Mouse (Mus musculus) kidney, adult 11 months (tissue): Measurements from ENCODE around the gene Slc7a1.

Experiments
- DNase-seq: peaks from one replicate; pipeline ENCODE4 v3.0.0; 2022

Gene Slc7a1

DNA sequence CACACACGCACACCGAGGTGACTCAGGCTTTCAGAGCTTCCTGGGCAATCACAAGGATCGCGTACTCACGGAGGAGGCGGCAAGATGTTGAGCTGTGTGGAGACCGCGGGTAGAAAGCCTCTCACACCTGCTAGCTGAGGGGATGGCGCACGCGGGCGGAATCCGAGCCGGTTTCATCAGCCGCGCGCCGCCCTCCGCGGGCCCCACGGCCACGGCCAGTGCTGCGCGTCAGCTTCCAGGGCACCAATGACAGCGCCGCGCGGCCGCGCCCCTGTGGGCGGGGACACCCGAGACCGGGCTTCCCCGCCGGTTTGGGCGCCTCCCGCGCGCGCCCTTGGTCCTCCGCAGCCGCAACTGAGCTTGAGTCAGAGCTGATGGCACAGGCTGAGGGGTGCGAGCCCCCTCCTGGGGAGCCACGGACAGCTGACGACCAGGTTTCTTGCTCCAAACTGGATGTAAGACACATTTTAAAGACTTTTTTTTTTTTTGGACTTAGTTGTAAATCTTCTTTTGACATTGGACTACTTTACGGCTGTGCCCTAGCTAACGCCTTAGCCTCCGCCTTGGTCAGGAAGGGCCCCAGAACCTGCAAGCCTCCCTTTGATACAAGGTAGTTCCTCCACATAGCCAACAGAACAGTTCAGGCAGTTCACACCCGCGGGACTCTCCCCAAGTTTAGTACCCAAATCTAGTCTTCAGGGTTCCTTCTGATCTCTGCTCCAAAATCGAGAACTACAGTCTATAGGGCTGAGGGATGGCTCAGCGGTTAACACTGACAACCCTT is at the start of gene Slc7a1:
Gene Slc7a1 (minus strand): TSS at position 245 of the 784 bp plus-strand sequence.
- DNase-seq = peak; percentile 85

DNA sequence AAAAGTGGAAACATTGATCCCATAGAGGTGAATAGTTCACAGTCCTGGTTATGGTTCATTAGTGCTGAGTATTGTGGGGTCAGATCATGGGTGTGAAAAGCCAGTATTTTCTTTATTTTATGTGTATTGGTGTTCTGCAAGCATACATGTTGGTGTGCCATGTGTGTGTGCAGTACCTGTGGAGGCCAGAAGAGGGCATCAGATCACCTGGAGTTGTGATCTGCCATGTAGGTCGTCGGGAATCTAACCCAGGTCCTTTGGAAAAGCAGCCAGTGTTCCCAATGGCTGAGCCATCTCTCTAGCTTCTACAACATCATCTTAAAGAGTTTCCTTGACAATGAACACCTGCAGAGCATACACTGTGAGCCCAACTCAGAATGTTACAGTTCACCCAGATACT is 45.3 kb upstream of the Slc7a1 start:
- no peak for DNase-seq

DNA sequence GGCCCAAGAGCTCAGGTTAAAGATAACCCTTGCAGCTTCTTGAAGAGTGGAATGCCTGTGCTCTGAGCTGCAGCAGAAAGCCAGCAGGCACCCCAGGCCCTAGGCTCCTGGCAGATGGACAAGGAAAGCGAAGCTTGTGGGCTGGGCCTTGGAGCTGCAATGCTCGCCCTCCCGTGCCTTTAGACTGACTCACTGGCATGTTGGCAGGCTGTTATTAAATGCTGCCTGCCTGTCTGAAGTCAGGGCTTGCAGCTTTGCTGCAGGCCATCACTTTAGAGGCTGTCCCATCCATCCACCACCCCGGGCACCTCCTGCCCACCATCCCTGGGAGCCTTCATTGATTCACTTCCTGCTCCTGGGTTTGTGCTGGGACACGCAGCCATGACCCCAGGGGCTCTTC is 44.0 kb upstream of the Slc7a1 start:
- peak; percentile 47 for DNase-seq

DNA sequence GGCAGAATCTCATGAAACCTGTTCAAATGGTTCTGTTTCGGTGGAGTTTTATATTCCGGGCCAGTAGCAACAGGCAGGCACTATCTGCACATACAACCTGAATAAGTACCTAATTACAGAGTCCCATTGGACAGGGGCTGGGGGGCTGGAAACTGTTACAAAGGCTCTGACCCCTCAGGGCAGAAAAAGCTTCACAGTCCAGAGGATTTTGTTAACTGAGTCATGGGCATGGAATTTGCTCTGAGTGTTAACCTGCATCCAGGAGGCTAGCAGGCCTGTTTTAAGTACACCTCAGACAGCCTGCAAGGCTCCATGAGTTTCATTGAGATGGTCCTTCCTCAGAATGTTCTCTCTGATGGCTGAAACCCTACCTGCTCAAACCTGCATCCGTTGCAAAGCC is 36.0 kb upstream of the Slc7a1 start:
- no peak for DNase-seq

DNA sequence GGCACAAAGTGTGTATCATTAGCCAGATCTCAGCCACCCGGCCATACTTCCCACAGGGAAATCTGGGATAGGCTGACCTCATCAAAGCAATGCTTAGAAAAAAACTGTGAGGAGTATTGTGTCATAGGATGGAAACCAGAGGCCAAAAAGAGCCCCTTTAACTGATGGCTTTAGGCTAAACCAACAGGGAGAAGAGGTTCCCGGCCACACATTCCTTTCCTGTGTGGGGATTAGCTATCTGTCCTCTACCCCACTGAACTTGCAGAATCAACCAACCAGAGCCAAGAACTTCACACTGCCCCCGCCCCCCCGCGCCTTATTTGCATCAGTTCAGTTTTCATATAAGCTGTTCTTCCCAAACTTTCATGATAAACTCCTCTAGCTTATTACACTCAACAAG is 32.4 kb upstream of the Slc7a1 start:
- DNase-seq = no peak

DNA sequence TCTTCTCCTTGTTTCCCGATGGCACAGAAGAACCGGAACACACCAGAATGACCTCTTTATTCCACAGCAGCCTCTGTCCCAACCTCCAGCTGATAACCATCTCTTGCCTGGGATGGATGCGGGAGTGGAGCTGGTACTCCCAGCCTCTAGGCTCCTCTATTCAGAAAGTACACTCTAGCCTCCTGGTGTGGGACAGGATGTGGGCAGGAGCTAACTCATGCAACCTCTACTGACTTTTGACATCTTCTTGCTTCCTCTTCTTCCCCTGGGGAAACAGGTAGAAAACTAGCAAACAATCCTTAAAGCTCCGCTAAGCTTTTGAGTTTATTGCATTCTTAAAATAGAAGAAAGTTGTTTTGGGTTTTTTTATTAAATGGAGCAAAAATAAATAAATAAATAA is 29.1 kb upstream of the Slc7a1 start:
- DNase-seq = no peak

DNA sequence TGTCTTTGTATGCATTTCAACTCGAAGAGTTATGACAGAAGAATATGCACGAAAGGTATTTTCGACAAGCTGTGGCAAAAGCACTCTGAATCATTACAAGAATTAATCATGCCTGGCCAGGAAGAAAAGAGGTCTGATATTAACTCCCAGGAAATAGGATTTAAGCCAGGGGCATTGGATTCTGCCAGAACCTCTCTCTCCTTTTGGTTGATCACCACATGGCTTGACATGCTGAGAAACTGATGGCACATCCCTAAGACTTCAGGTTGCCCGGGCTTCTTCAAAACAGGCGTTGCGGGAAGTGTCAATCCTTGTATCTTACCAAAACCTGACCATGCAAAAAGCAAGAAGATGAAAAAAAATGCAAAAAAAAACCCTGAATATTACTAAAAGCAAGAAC is 25.4 kb upstream of the Slc7a1 start:
- no peak for DNase-seq

DNA sequence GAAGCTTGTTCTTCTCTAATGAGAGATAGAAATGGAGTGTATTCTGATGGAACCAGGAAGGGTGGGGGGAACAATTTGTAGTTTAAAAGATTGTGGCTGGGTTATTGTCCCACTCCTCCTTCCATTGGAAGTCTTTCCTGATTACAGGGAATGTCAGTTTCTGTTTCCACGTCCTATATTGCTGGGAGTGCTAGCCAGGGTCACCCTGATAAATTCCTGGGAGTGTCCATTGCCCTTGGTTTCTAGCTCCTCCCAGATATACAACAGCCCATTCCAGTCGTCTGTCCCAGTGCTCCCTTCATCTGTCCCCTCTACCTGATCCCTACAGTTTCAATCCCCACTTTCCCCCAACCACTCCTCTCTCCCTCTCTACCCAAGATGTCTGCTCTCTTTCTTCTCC is 21.6 kb upstream of the Slc7a1 start:
- DNase-seq = no peak

DNA sequence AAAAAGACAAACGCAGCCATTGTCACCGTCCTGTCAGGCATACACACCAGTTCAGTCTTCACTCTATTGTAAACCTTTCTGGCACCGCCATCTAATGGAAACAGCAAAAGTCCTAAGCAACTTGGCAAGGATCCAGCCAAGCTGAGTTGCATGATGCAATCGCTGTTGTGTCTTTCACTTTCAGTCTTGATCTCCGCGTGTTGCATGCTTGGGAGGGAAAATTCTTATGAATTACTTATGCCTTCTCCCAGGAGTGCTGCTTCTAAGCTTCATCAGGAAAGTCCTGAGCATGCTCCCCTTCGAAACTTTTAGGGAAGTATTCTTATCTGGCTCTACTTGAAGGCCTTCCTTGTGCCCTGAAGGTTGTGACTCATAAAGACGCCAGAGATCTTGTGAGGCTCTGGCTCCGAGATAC is 19.4 kb upstream of the Slc7a1 start:
- no peak for DNase-seq

DNA sequence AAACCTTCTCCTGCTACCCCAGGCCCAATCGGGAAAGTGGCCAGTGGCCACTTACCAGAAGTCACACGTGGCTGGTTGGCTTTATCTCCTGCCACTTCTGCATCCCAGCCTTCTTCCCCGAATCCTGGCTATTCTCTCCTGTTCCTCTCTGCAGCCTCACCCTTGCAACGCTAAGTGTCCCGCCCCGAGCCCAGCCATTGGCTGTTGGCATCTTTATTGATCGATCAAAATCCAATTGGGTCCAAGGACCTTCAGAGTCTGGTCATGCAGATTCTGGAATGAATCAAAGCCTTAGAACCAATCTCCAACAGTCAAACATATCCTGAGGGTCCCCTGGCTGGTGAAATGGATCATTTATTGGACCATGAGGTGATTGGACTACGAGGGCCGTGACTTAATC is 18.7 kb upstream of the Slc7a1 start:
- DNase-seq = no peak

DNA sequence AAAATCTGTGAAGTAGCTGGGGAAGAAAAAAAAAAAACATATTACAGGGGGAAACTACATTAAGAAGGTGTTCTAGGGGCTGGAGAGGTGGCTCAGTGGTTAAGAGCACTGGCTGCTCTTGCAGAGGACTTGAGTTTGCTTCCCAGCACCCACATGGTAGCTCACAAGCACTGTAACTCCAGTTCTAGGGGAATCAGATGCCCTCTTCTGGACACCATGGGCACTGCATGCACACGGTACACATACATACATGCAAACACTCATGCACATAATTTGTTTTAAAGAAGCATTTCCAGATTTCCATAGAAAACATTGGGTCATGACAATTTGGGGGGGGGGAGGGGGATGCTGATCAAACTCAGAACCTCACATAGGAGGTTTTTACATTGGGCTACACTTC is 18.1 kb upstream of the Slc7a1 start:
- no peak for DNase-seq

DNA sequence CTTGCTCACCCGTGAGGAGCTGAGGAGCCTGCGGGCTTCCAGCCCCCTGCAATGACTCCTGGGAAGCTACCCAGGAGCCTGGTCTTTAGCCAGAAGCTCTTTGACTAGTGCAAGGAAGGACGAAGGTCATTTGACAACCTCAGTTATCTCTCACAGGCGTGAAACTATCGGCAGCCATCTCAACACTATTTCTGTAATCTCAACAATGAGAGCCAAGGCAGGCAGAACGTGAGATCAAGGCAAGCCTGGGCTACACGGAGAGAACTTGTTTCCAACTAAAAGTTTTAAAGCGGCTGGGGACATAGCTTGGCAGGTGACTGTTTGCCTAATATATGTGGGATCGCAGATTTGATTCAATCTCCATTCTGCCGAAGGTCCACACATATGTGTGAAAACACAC is 16.8 kb upstream of the Slc7a1 start:
- DNase-seq = no peak

DNA sequence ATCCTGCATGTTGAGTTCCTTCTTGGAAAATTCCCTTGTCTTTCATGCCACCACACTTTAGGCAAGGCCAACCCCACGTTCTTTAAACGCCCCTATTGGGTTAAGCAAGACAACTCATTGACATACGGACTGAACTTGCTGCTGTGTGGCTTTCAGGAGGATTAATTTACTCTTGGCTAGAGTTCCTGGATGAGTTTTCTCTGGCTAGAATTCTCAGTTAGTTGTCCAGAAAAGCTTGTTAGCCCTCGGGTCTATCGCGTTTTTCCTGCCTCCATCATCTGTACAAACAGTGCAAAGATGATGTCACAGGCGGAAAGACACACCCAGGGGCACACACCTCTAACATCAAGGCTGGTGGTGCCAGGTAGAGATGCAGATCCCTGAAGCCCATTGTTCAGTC is 14.5 kb upstream of the Slc7a1 start:
- DNase-seq = no peak

DNA sequence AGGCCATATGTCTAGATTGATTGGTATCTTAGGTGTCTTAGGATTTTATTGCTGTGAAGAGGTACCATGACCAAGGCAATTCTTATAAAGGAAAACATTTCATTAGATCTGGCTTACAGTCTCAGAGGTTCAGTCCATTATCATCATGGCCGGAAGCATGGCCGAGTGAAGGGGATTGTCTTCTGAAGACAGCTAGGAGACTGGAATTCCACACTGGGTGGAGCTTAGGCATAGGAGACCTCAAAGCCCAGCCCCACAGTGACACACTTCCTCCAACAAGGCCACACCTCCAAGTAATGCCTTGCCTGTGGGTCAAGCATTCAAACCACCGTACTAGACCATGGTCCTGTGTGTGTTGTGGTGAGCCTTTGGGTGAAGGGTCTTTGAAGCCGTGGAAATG is 12.8 kb upstream of the Slc7a1 start:
- DNase-seq = no peak

DNA sequence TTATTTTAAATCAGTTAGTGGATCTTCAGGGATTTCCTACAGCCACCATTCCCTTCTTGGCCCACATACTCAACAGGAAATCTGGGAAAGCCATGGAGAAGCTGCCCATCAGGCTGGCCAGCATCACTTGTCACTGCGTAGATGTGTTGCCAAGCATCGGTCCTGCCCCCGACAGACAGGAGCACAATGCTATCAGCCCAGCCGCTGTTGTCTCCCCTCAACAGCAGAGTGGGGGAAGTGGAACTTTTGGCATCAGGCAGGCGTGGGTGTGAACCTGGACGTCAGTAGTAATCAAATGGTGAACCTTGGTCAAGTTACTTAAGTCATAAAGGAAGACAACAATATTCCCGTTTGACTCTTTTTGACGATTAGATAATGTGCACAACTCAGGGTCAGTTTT is 9.8 kb upstream of the Slc7a1 start:
- DNase-seq = no peak

DNA sequence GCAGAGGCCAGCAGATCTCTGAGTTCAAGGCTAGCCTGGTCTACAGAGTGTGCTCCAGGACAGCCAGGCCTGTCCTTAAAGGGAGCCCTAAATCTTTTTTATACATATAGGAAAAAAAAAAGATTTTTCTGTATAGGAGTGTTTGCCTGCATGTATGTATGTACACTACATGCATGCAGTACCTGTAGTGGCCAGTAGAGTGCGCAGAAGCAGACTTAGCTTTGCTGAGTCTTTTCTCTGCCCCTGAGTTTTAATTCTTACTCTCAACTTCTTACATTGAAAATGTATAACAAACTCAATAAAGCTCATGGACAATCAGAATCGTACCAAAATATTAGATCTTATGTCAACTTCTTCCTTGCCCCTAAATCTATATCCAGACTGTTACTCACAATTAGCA is 7.2 kb upstream of the Slc7a1 start:
- DNase-seq = no peak

DNA sequence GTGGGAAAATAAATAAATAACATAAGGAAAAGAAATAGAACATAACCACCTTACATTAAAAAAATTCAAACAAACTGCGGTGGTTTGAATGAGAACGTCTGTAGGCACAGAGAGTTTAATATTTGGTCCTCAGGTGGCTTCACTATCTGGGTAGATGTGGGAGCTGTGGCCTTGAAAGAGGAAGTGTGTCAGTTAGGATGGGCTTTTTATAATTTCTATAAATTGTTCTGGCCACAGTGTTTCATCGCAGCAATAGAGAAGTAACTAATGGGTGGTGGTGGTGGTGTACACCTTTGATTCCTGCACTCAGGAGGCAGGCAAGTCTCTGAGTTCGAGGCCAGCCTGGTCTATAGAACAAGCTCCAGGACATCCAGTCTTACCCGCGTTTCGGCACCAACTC is 4.8 kb upstream of the Slc7a1 start:
- no peak for DNase-seq

DNA sequence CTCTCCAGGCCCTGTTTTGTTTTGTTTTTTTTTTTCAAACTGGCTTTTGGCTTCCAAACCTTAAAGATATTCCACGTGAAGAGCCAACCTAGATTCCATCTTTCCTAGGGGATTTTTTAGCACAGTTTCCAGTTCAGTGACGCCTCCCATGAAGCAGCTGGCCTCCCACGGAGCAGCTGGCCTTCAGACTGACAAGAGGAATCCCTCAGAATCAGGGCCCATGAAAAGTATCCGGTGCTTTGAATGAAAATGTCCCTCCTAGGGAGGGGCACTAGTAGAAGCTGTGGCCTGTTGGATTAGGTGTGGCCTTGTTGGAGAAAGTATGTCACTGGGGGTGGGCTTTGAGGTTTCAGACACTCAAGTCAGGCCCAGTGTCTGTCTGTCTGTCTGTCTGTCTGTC is 2.9 kb upstream of the Slc7a1 start:
- DNase-seq = no peak

DNA sequence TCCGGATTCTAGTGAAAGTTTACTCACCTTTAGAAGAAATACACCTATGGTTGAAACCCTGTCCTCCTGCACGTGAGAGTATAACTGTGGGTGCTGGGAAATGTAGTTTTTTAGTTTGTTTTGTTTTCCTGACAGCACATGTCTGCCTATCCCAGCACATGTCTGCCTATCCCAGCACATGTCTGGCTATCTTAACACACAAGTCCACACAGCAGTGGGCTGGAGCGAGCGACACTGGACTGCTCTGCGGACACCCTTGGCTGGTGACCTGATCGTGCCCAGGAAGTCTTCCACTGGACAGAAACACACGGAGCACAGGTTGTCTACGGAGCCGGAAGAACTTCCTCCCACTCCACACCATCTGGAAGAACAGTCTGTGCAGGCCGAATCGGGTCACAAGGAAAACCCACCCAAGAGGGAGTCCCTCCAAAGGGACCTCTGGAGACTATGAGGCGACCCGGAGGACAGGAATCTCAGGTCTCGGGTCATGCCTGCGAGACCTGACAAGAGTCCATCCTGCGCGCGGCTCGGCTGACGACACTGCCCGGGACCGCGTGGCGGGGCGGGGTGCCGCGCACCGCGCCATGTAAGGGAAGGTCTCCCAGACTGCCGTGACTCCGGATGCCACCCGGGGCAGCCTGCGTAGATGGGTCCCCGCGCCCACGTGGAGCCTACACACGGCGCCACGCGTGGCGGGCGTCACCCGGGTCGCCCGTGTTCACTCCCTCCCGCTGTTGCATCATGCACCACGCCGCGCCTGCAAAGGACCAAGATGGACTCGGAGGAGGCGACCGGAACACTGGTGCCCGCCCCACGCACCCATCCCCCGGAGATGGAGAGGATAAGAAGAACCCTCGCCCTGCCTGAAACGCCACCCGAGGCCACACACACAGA is 691 bp downstream of the Slc7a1 start:
- peak; percentile 28 for DNase-seq

DNA sequence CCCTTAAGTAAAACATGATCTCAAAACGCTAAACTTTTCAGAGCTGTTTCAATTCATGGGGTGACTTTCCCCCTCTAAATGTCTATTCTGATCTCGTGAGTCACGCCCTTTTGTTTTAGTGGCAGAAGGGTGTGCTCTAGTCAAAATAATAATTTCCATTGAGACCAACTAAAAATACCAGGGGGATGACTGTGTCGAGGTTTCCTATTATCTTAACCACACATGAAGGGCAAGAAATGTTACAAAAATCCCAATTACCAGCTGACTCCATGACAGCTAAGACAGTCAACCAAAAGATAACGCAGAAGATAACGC is 1.3 kb downstream of the Slc7a1 start:
- DNase-seq = no peak

DNA sequence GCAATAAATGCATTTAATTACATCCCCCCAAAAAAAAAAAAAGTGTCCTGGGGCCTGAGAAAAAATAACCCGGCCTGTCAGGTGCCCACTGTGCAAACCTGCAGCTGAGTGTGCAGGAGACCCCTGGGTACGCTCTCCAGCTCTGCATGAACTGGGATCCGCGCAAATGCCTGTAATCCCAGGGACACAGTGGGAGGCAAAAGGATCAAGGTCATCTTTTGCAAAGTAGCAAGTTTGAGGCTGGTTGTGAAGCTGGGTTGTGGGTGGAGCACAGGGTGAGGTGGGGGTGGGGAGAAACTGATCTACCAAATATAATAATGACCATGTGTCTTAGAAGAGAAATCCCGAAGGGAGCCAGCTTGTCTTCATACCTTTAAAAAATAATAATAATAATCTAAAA is 1.8 kb downstream of the Slc7a1 start:
- DNase-seq = no peak

DNA sequence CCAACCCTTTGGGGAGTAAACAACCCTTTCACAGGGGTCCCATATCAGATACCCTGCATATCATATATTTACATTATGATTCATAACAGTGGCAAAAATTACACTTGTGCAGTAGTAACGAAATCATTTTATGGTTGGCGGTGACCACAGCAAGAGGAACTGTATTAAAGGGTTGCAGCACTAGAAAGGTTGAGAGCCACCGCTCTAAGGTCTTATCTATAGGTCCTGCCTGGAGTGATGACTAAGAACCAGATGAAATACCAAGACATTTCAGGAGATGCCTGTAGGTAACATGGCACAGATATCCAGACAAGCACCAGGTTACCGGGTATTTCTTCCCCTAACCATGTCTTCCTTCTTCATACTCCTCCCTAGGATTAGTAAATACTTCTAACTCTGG is 2.3 kb downstream of the Slc7a1 start:
- DNase-seq = no peak

DNA sequence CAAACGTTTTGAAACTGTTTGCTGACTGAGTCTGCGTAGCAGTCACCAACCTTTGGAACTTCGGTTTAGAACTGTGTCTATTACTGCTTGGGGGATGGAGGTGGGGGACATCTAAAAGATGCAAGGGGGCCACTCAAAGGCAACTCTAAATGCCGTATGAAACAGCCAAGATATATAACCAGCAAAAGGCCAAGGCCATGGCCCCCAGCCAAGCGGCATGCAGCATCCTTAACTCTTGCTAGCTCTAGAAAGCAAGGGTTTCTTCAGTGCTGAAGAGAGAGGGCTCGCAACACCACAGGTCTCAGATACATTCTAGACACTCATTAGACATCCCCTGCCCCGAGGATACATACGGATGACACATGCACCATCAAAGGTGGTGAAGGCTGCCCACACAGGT is 6.4 kb downstream of the Slc7a1 start:
- no peak for DNase-seq

DNA sequence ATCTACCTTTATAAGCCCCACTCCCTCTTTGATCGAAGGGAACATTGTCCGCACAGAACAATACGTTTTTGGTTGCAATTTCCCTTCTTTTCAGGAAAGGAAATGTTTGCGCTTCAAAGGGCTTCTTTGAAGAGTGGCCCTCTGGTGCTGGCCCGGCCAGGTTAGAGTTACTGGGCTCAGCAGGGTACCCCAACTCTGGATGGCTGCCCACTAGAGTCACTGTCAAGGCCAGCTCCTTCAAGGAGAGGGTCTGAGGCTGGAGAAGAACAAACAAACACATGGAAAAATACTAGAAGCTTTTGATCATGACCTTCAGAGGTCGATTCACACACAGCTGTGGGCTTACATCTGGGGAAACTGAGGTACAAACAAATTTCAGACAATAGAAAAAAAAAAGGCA is 6.9 kb downstream of the Slc7a1 start:
- no peak for DNase-seq
